Mouse (Mus musculus): ENCODE measurements at regions not wholly inside any gene's neighbourhood (a gene's known extent, or its start where the extent isn't known, plus 50 kb on each side); places are given as distances from the start of the nearest gene placed in this dataset.

- H3K9ac ChIP-seq (ENCODE audit: low read depth, low read length): no peak overlapping the region
- no peaks in the 10 kb centered on the region for H3K36me3 ChIP-seq (ENCODE audit: control insufficient read depth, insufficient read depth, low read length)
- 66% methylated on average over 4 of the region's 4 CpGs for WGBS
- no peak overlapping the region for H3K4me3 ChIP-seq (ENCODE audit: low read depth, low read length)
- no peaks in the 10 kb centered on the region for H3K4me1 ChIP-seq (replicated peaks; ENCODE audit: control insufficient read depth, insufficient read depth, low read length)
- no peak overlapping the region for H3K27ac ChIP-seq (ENCODE audit: low read depth, low read length)
- no peaks in the 10 kb centered on the region for H3K27me3 ChIP-seq (ENCODE audit: control insufficient read depth, insufficient read depth, low read length)
- DNase-seq (ENCODE audit: low spot score) (no peak), ATAC-seq (ENCODE audit: low FRiP score) (no peak)
- no peaks in the 10 kb centered on the region for H3K9me3 ChIP-seq (ENCODE audit: control insufficient read depth, low read length)
- H3K4me2 ChIP-seq (replicated peaks; ENCODE audit: low read depth, low read length): no peak overlapping the region
Measured at GRCm38 (mm10) chr1:158180095-158180494, 176.0 kb downstream of the Brinp2 start.

GRCm38 (mm10) chr1:158181296-158181695, 174.8 kb downstream of the Brinp2 start:
- Histone ChIP-seq H3K4me3 (ENCODE audit: low read depth, low read length) (no peak overlapping the region), H3K9me3 (ENCODE audit: control insufficient read depth, low read length) (no peaks in the 10 kb centered on the region), H3K27me3 (ENCODE audit: control insufficient read depth, insufficient read depth, low read length) (no peaks in the 10 kb centered on the region), H3K27ac (ENCODE audit: low read depth, low read length) (no peak overlapping the region), H3K4me2 (replicated peaks; ENCODE audit: low read depth, low read length) (no peak overlapping the region), H3K36me3 (ENCODE audit: control insufficient read depth, insufficient read depth, low read length) (no peaks in the 10 kb centered on the region), H3K4me1 (replicated peaks; ENCODE audit: control insufficient read depth, insufficient read depth, low read length) (no peaks in the 10 kb centered on the region), H3K9ac (ENCODE audit: low read depth, low read length) (no peak overlapping the region)
- WGBS: 79% methylated on average over 1 of the region's 1 CpGs
- ATAC-seq (ENCODE audit: low FRiP score) (no peak), DNase-seq (ENCODE audit: low spot score) (no peak)

DNA sequence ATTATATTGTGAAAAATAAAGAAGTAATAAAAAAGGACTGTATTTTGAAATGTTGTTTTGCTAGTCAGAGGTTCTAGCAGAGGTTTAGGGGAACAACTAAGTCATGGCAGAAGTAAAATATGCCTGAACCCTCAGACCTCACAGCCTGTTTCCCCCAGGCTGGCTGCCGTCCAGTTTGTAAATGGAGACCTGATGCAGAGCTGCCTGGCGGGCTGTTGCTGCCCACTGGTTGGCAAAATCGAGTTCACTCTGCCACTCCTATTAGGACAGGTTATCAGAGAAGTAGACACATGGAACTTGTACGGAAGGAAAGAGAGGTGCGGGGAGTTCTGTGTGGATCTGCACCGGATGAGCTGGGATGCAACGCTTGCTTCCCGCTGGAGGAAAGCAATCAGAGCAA, 168.5 kb downstream of the Brinp2 start:
- Histone ChIP-seq H3K27ac (ENCODE audit: low read depth, low read length) (no peak overlapping the region), H3K4me1 (replicated peaks; ENCODE audit: control insufficient read depth, insufficient read depth, low read length) (no peaks in the 10 kb centered on the region), H3K36me3 (ENCODE audit: control insufficient read depth, insufficient read depth, low read length) (no peaks in the 10 kb centered on the region), H3K27me3 (ENCODE audit: control insufficient read depth, insufficient read depth, low read length) (no peaks in the 10 kb centered on the region), H3K9ac (ENCODE audit: low read depth, low read length) (no peak overlapping the region), H3K4me2 (replicated peaks; ENCODE audit: low read depth, low read length) (no peak overlapping the region), H3K9me3 (ENCODE audit: control insufficient read depth, low read length) (no peaks in the 10 kb centered on the region), H3K4me3 (ENCODE audit: low read depth, low read length) (no peak overlapping the region)
- no peak for ATAC-seq (ENCODE audit: low FRiP score)
- DNase-seq (ENCODE audit: low spot score): no peak
- WGBS: 75% methylated on average over 8 of the region's 8 CpGs

- H3K4me3 ChIP-seq (ENCODE audit: low read depth, low read length): no peak overlapping the region
- no peaks in the 10 kb centered on the region for H3K4me1 ChIP-seq (replicated peaks; ENCODE audit: control insufficient read depth, insufficient read depth, low read length)
- no peaks in the 10 kb centered on the region for H3K36me3 ChIP-seq (ENCODE audit: control insufficient read depth, insufficient read depth, low read length)
- 56% methylated on average over 12 of the region's 12 CpGs for WGBS
- DNase-seq (ENCODE audit: low spot score) (no peak), ATAC-seq (ENCODE audit: low FRiP score) (no peak)
- no peak overlapping the region for H3K27ac ChIP-seq (ENCODE audit: low read depth, low read length)
- no peak overlapping the region for H3K4me2 ChIP-seq (replicated peaks; ENCODE audit: low read depth, low read length)
- H3K9ac ChIP-seq (ENCODE audit: low read depth, low read length): no peak overlapping the region
- no peaks in the 10 kb centered on the region for H3K27me3 ChIP-seq (ENCODE audit: control insufficient read depth, insufficient read depth, low read length)
- no peaks in the 10 kb centered on the region for H3K9me3 ChIP-seq (ENCODE audit: control insufficient read depth, low read length)
Measured at GRCm38 (mm10) chr1:158192841-158193551, 163.1 kb downstream of the Brinp2 start.

GRCm38 (mm10) chr1:158193968-158194565, 162.1 kb downstream of the Brinp2 start:
- Histone ChIP-seq H3K4me1 (replicated peaks; ENCODE audit: control insufficient read depth, insufficient read depth, low read length) (no peaks in the 10 kb centered on the region), H3K4me2 (replicated peaks; ENCODE audit: low read depth, low read length) (no peak overlapping the region), H3K9me3 (ENCODE audit: control insufficient read depth, low read length) (no peaks in the 10 kb centered on the region), H3K27ac (ENCODE audit: low read depth, low read length) (no peak overlapping the region), H3K9ac (ENCODE audit: low read depth, low read length) (no peak overlapping the region), H3K27me3 (ENCODE audit: control insufficient read depth, insufficient read depth, low read length) (no peaks in the 10 kb centered on the region), H3K36me3 (ENCODE audit: control insufficient read depth, insufficient read depth, low read length) (no peaks in the 10 kb centered on the region), H3K4me3 (ENCODE audit: low read depth, low read length) (no peak overlapping the region)
- WGBS: 80% methylated on average over 12 of the region's 12 CpGs
- no peak for DNase-seq (ENCODE audit: low spot score)
- no peak for ATAC-seq (ENCODE audit: low FRiP score)
